In genomic region chr1:172502145-172503110, GRCm38 (mm10) we compare ENCODE assay signal across 7 mouse cellular contexts. TPM values are rescaled to one million over a fixed set of nuclear protein-coding genes. Genes with fewer than 3 reads are reported as not detected.
DNase-seq lines count a peak whose midpoint lies in the region; ATAC-seq and TF ChIP-seq lines count a peak whose summit lies in the region.

No protein-coding gene starts in this region.

- peaks cover 12 to 34% of the 10 kb centered on the region in 2 experiments; a peak in 3 of 4 replicates for H3K4me1 ChIP-seq in ES-E14 (ENCODE audit: control insufficient read depth in 2 of 2, insufficient read depth in 2 of 2, low read length in 2 of 2, poor library complexity in 1 of 2)
- peaks cover 63% of the 10 kb centered on the region for H3K4me1 ChIP-seq in embryonic facial prominence, embryonic 13.5 days
- H3K4me1 ChIP-seq in hindbrain, embryonic 14.5 days (replicated peaks; ENCODE audit: control insufficient read depth, insufficient read depth, low read length), result peaks cover 38% of the 10 kb centered on the region
- peaks cover 39% of the 10 kb centered on the region for H3K4me1 ChIP-seq in liver, embryonic 11.5 days (replicated peaks; ENCODE audit: control insufficient read depth, insufficient read depth, low read length)
- peaks cover 55% of the 10 kb centered on the region for H3K4me1 ChIP-seq in neural tube, embryonic 15.5 days

- 0 out of 2 replicates have a peak overlapping the region, but pooled peaks have one; percentile 1 for H3K9ac ChIP-seq in ES-E14 (ENCODE audit: insufficient read depth, low read depth, low read length, poor library complexity, severe bottlenecking)
- no peak overlapping the region for H3K9ac ChIP-seq in embryonic facial prominence, embryonic 13.5 days
- H3K9ac ChIP-seq in hindbrain, embryonic 14.5 days, result no peak overlapping the region
- H3K9ac ChIP-seq in liver, embryonic 11.5 days (ENCODE audit: low read depth, low read length), result peak overlapping the region; percentile 81
- H3K9ac ChIP-seq in neural tube, embryonic 15.5 days (replicated peaks), result no peak overlapping the region

- peak overlapping the region; percentile 77 for H3K4me2 ChIP-seq in embryonic facial prominence, embryonic 13.5 days
- H3K4me2 ChIP-seq in hindbrain, embryonic 14.5 days (replicated peaks), result peak overlapping the region; percentile 51
- peak overlapping the region; percentile 76 for H3K4me2 ChIP-seq in liver, embryonic 11.5 days
- H3K4me2 ChIP-seq in neural tube, embryonic 15.5 days, result peak overlapping the region; percentile 57

- no peak for ATAC-seq in embryonic facial prominence, embryonic 13.5 days (ENCODE audit: insufficient number of reproducible peaks, insufficient read depth, low FRiP score, low TSS enrichment, low read depth)
- no peak for ATAC-seq in hindbrain, embryonic 14.5 days (ENCODE audit: low FRiP score)
- 0 out of 2 replicates have a peak, but pooled peaks have one; percentile 2 for ATAC-seq in liver, embryonic 11.5 days (replicated peaks; ENCODE audit: low FRiP score)
- ATAC-seq in neural tube, embryonic 15.5 days (ENCODE audit: low FRiP score), result no peak
- ATAC-seq in monocyte, adult 5-6 weeks (replicated peaks; ENCODE audit: insufficient number of reproducible peaks, low FRiP score, low TSS enrichment, poor library complexity, severe bottlenecking), result no peak

- peak overlapping the region in 1 of 2 experiments; percentile 77; a peak in 1 of 4 replicates for H3K4me3 ChIP-seq in ES-E14 (ENCODE audit: insufficient read depth in 1 of 2, low read depth in 1 of 2, low read length in 2 of 2, poor library complexity in 1 of 2, severe bottlenecking in 1 of 2)
- peak overlapping the region; percentile 60 for H3K4me3 ChIP-seq in embryonic facial prominence, embryonic 13.5 days
- H3K4me3 ChIP-seq in hindbrain, embryonic 14.5 days (replicated peaks; ENCODE audit: low read length), result no peak overlapping the region
- peak overlapping the region; percentile 65 for H3K4me3 ChIP-seq in liver, embryonic 11.5 days (ENCODE audit: low read depth, low read length)
- peak overlapping the region; percentile 15 for H3K4me3 ChIP-seq in neural tube, embryonic 15.5 days (replicated peaks)

- 34% methylated on average over 13 of the region's 13 CpGs for WGBS in embryonic facial prominence, embryonic 13.5 days
- 27% methylated on average over 12 of the region's 13 CpGs for WGBS in hindbrain, embryonic 14.5 days
- WGBS in liver, embryonic 11.5 days, result 19% methylated on average over 13 of the region's 13 CpGs
- 19% methylated on average over 13 of the region's 13 CpGs for WGBS in neural tube, embryonic 15.5 days

- H3K9me3 ChIP-seq in ES-E14 (ENCODE audit: control insufficient read depth, insufficient read depth, low read depth, low read length), result no peaks in the 10 kb centered on the region
- no peaks in the 10 kb centered on the region for H3K9me3 ChIP-seq in embryonic facial prominence, embryonic 13.5 days
- H3K9me3 ChIP-seq in hindbrain, embryonic 14.5 days (ENCODE audit: control insufficient read depth, low read length), result no peaks in the 10 kb centered on the region
- H3K9me3 ChIP-seq in liver, embryonic 11.5 days (ENCODE audit: control insufficient read depth, low read length), result no peaks in the 10 kb centered on the region
- no peaks in the 10 kb centered on the region for H3K9me3 ChIP-seq in neural tube, embryonic 15.5 days (replicated peaks)

- peak overlapping the region; percentile 44; the same call in 1 of the 2 replicates for H3K27ac ChIP-seq in ES-E14 (ENCODE audit: insufficient read depth, low read depth, low read length, poor library complexity, severe bottlenecking)
- H3K27ac ChIP-seq in embryonic facial prominence, embryonic 13.5 days, result peak overlapping the region; percentile 57; the same call in 1 of the 2 replicates
- H3K27ac ChIP-seq in hindbrain, embryonic 14.5 days, result no peak overlapping the region
- peak overlapping the region; percentile 78 for H3K27ac ChIP-seq in liver, embryonic 11.5 days (ENCODE audit: low read depth, low read length)
- peak overlapping the region; percentile 67 for H3K27ac ChIP-seq in neural tube, embryonic 15.5 days (replicated peaks)

- no peak for DNase-seq in ES-E14 (ENCODE audit: low read depth, low spot score)
- no peak for DNase-seq in hindbrain, embryonic 14.5 days (ENCODE audit: low spot score)
- no peak for DNase-seq in liver, embryonic 11.5 days (ENCODE audit: low spot score)
- DNase-seq in cerebellum, adult 8-10 months, result no peak

- peaks cover 31% of the 10 kb centered on the region for H3K36me3 ChIP-seq in ES-E14 (ENCODE audit: control insufficient read depth, insufficient read depth, low read length, poor library complexity, severe bottlenecking)
- peaks cover 20% of the 10 kb centered on the region for H3K36me3 ChIP-seq in embryonic facial prominence, embryonic 13.5 days
- H3K36me3 ChIP-seq in hindbrain, embryonic 14.5 days (replicated peaks; ENCODE audit: control insufficient read depth, insufficient read depth), result peaks cover 16% of the 10 kb centered on the region
- H3K36me3 ChIP-seq in liver, embryonic 11.5 days (ENCODE audit: control insufficient read depth, insufficient read depth, low read length), result peaks cover 17% of the 10 kb centered on the region
- H3K36me3 ChIP-seq in neural tube, embryonic 15.5 days, result peaks cover 5% of the 10 kb centered on the region

- peaks cover 26% of the 10 kb centered on the region for H3K27me3 ChIP-seq in embryonic facial prominence, embryonic 13.5 days
- peaks cover 37% of the 10 kb centered on the region for H3K27me3 ChIP-seq in hindbrain, embryonic 14.5 days (ENCODE audit: control insufficient read depth, insufficient read depth, low read length)
- no peaks in the 10 kb centered on the region for H3K27me3 ChIP-seq in liver, embryonic 11.5 days (replicated peaks; ENCODE audit: control insufficient read depth, insufficient read depth, low read length)
- peaks cover 31% of the 10 kb centered on the region for H3K27me3 ChIP-seq in neural tube, embryonic 15.5 days (replicated peaks)

- in situ Hi-C loops in ES-E14 (cut with MboI; ENCODE audit: low sequenced_read_pairs in 2 of 2, unreplicated experiment in 2 of 2), result no loop called here

TF ChIP-seq in ES-E14, 5 proteins besides CTCF, POLR2A, EP300 and RAD21:
- no peak for TF ChIP-seq ZNF384 (IDR thresholded peaks at IDR 0.05; ENCODE audit: low read depth, low read length)
- no peak for TF ChIP-seq CHD2 (IDR thresholded peaks at IDR 0.05; ENCODE audit: low read depth, low read length)
- TF ChIP-seq HCFC1 (IDR thresholded peaks at IDR 0.05; ENCODE audit: borderline replicate concordance, insufficient read depth, low read length), result no peak
- no peak for TF ChIP-seq MAFK (IDR thresholded peaks at IDR 0.05; ENCODE audit: insufficient read depth, low read depth, low read length)
- no peak for TF ChIP-seq ZC3H11A (IDR thresholded peaks at IDR 0.05; ENCODE audit: borderline replicate concordance, low read depth, low read length)

RNA-seq across cellular contexts. Expression of gene Tagln2, which starts 2.6 kb away (rescaled TPM):
- 112 and 131 TPM in 2 replicates for total RNA-seq in ES-E14 (2012; rRNA removed)
- polyA plus RNA-seq in embryonic facial prominence, embryonic 13.5 days (2015; fragmentation: Nextera tagmentation; extraction: Ambion mirVana), result 133 and 135 TPM in 2 replicates
- polyA plus RNA-seq in hindbrain, embryonic 14.5 days (2014; fragmentation: Nextera tagmentation; extraction: Ambion mirVana), result 53.0 and 62.6 TPM in 2 replicates
- polyA plus RNA-seq in liver, embryonic 11.5 days (2014; fragmentation: Nextera tagmentation; extraction: Ambion mirVana), result 248 and 257 TPM in 2 replicates
- 140 and 198 TPM in 2 replicates for polyA plus RNA-seq in neural tube, embryonic 15.5 days (2015; fragmentation: Nextera tagmentation; extraction: Ambion mirVana)
- total RNA-seq in monocyte, adult 5-6 weeks (2017), result 185 to 298 TPM (median 202 TPM) in 3 replicates

RNA-seq across cellular contexts. Expression of gene Cfap45, which starts 18.2 kb away (rescaled TPM):
- 0.67 and 1.2 TPM in 2 replicates for total RNA-seq in ES-E14 (2012; rRNA removed)
- polyA plus RNA-seq in embryonic facial prominence, embryonic 13.5 days (2015; fragmentation: Nextera tagmentation; extraction: Ambion mirVana), result 2.0 and 2.3 TPM in 2 replicates
- 3.7 and 5.5 TPM in 2 replicates for polyA plus RNA-seq in hindbrain, embryonic 14.5 days (2014; fragmentation: Nextera tagmentation; extraction: Ambion mirVana)
- polyA plus RNA-seq in liver, embryonic 11.5 days (2014; fragmentation: Nextera tagmentation; extraction: Ambion mirVana), result 0.77 and 1.4 TPM in 2 replicates
- 3.8 and 4.3 TPM in 2 replicates for polyA plus RNA-seq in neural tube, embryonic 15.5 days (2015; fragmentation: Nextera tagmentation; extraction: Ambion mirVana)
- 7.5 TPM in 1 of 3 replicates, not detected in the others for total RNA-seq in monocyte, adult 5-6 weeks (2017)

RNA-seq across cellular contexts. Expression of gene Igsf9, which starts 20.8 kb away (rescaled TPM):
- 45.6 and 80.3 TPM in 2 replicates for total RNA-seq in ES-E14 (2012; rRNA removed)
- 75.6 and 83.2 TPM in 2 replicates for polyA plus RNA-seq in embryonic facial prominence, embryonic 13.5 days (2015; fragmentation: Nextera tagmentation; extraction: Ambion mirVana)
- polyA plus RNA-seq in hindbrain, embryonic 14.5 days (2014; fragmentation: Nextera tagmentation; extraction: Ambion mirVana), result 27.6 and 28.5 TPM in 2 replicates
- 9.7 and 13.8 TPM in 2 replicates for polyA plus RNA-seq in liver, embryonic 11.5 days (2014; fragmentation: Nextera tagmentation; extraction: Ambion mirVana)
- polyA plus RNA-seq in neural tube, embryonic 15.5 days (2015; fragmentation: Nextera tagmentation; extraction: Ambion mirVana), result 38.9 TPM in 2 replicates
- 1.1 to 6.0 TPM (median 1.2 TPM) in 3 replicates for total RNA-seq in monocyte, adult 5-6 weeks (2017)

RNA-seq across cellular contexts. Expression of gene Slamf9, which starts 27.3 kb away (rescaled TPM):
- total RNA-seq in ES-E14 (2012; rRNA removed), result 1.6 and 2.7 TPM in 2 replicates
- polyA plus RNA-seq in embryonic facial prominence, embryonic 13.5 days (2015; fragmentation: Nextera tagmentation; extraction: Ambion mirVana), result 0.47 TPM in 1 of 2 replicates, not detected in the other
- 0.15 and 0.26 TPM in 2 replicates for polyA plus RNA-seq in hindbrain, embryonic 14.5 days (2014; fragmentation: Nextera tagmentation; extraction: Ambion mirVana)
- 0.55 and 1.4 TPM in 2 replicates for polyA plus RNA-seq in liver, embryonic 11.5 days (2014; fragmentation: Nextera tagmentation; extraction: Ambion mirVana)
- polyA plus RNA-seq in neural tube, embryonic 15.5 days (2015; fragmentation: Nextera tagmentation; extraction: Ambion mirVana), result 0.36 and 0.38 TPM in 2 replicates
- 17.0 to 25.6 TPM (median 21.4 TPM) in 3 replicates for total RNA-seq in monocyte, adult 5-6 weeks (2017)

RNA-seq across cellular contexts. Expression of gene Vsig8, which starts 53.3 kb away (rescaled TPM):
- 0.09 and 0.26 TPM in 2 replicates for total RNA-seq in ES-E14 (2012; rRNA removed)
- polyA plus RNA-seq in embryonic facial prominence, embryonic 13.5 days (2015; fragmentation: Nextera tagmentation; extraction: Ambion mirVana), result 0.40 and 0.77 TPM in 2 replicates
- 0.75 and 0.90 TPM in 2 replicates for polyA plus RNA-seq in hindbrain, embryonic 14.5 days (2014; fragmentation: Nextera tagmentation; extraction: Ambion mirVana)
- polyA plus RNA-seq in liver, embryonic 11.5 days (2014; fragmentation: Nextera tagmentation; extraction: Ambion mirVana), result not detected in 2 replicates
- 1.4 and 1.9 TPM in 2 replicates for polyA plus RNA-seq in neural tube, embryonic 15.5 days (2015; fragmentation: Nextera tagmentation; extraction: Ambion mirVana)
- not detected in 3 replicates for total RNA-seq in monocyte, adult 5-6 weeks (2017)

Comparison
In these comparisons a context has a peak if more than half of its experiments do, and no peak if none do; other contexts are left out.
1. H3K9ac ChIP-seq: peak in ES-E14 (single experiment) and liver, embryonic 11.5 days (single experiment); none in embryonic facial prominence, embryonic 13.5 days (single experiment), hindbrain, embryonic 14.5 days (single experiment) and neural tube, embryonic 15.5 days (single experiment).
2. Peak in every context shown above with its lines, with median percentiles within 50 percentile points of each other: H3K4me2 ChIP-seq.